In genomic region chr4:134287575-134288025, GRCm38 (mm10) we compare ENCODE assay signal across 8 mouse cellular contexts. TPM values are rescaled to one million over a fixed set of nuclear protein-coding genes. Genes with fewer than 3 reads are reported as not detected.
DNase-seq lines count a peak whose midpoint lies in the region; ATAC-seq and TF ChIP-seq lines count a peak whose summit lies in the region.

Gene Pdik1l (minus strand): TSS chr4:134287895.

- peak within 1 kb of the TSS; percentile 82 for H3K4me2 ChIP-seq in CH12.LX (ENCODE audit: insufficient read depth, low read depth, poor library complexity, severe bottlenecking)
- peak within 1 kb of the TSS; percentile 83 for H3K4me2 ChIP-seq in heart, embryonic 15.5 days
- H3K4me2 ChIP-seq in liver, embryonic 15.5 days, result peak within 1 kb of the TSS; percentile 92
- H3K4me2 ChIP-seq in neural tube, embryonic 12.5 days (replicated peaks), result peak within 1 kb of the TSS; percentile 96

- TF ChIP-seq EP300 in CH12.LX (IDR thresholded peaks at IDR 0.05; ENCODE audit: low read length), result no peak

- no peaks in the 10 kb centered on the region for H3K9me3 ChIP-seq in CH12.LX (replicated peaks; ENCODE audit: low read length)
- H3K9me3 ChIP-seq in heart, embryonic 15.5 days (replicated peaks), result no peaks in the 10 kb centered on the region
- H3K9me3 ChIP-seq in liver, embryonic 15.5 days (replicated peaks), result no peaks in the 10 kb centered on the region
- H3K9me3 ChIP-seq in neural tube, embryonic 12.5 days, result no peaks in the 10 kb centered on the region

- H3K9ac ChIP-seq in CH12.LX (ENCODE audit: insufficient read depth, low read depth), result peak within 1 kb of the TSS; percentile 86
- peak within 1 kb of the TSS; percentile 98 for H3K9ac ChIP-seq in heart, embryonic 15.5 days
- H3K9ac ChIP-seq in liver, embryonic 15.5 days, result peak within 1 kb of the TSS; percentile 97
- peak within 1 kb of the TSS; percentile 97 for H3K9ac ChIP-seq in neural tube, embryonic 12.5 days

- peak within 1 kb of the TSS; percentile 79 to 99 (median 96) for H3K4me3 ChIP-seq in CH12.LX (replicated peaks in 1 of 3; ENCODE audit: low read depth in 2 of 3, low read length in 2 of 3, poor library complexity in 1 of 3)
- peak within 1 kb of the TSS; percentile 94 for H3K4me3 ChIP-seq in brown adipose tissue, adult 24 weeks (ENCODE audit: insufficient read depth, low read depth, low read length)
- H3K4me3 ChIP-seq in heart, embryonic 15.5 days, result peak within 1 kb of the TSS; percentile 97
- H3K4me3 ChIP-seq in liver, embryonic 15.5 days (replicated peaks), result peak within 1 kb of the TSS; percentile 97
- H3K4me3 ChIP-seq in neural tube, embryonic 12.5 days, result peak within 1 kb of the TSS; percentile 98

- peak within 1 kb of the TSS; percentile 89 for H3K27ac ChIP-seq in CH12.LX (ENCODE audit: insufficient read depth, low read depth)
- peak within 1 kb of the TSS; percentile 86 for H3K27ac ChIP-seq in brown adipose tissue, adult 24 weeks (replicated peaks; ENCODE audit: low read depth, low read length)
- peak within 1 kb of the TSS; percentile 100 for H3K27ac ChIP-seq in heart, embryonic 15.5 days
- peak within 1 kb of the TSS; percentile 99 for H3K27ac ChIP-seq in liver, embryonic 15.5 days (replicated peaks)
- peak within 1 kb of the TSS; percentile 100 for H3K27ac ChIP-seq in neural tube, embryonic 12.5 days

- H3K4me1 ChIP-seq in CH12.LX (ENCODE audit: control insufficient read depth in 1 of 2, insufficient read depth in 2 of 2), result peaks cover 0 to 25% of the 10 kb centered on the region in 2 experiments; a peak in 2 of 4 replicates
- peaks cover 2% of the 10 kb centered on the region; the same call in 1 of the 2 replicates for H3K4me1 ChIP-seq in brown adipose tissue, adult 24 weeks (ENCODE audit: control insufficient read depth, insufficient read depth, insufficient read length, low read length)
- H3K4me1 ChIP-seq in heart, embryonic 15.5 days (replicated peaks), result peaks cover 43% of the 10 kb centered on the region
- peaks cover 47% of the 10 kb centered on the region for H3K4me1 ChIP-seq in liver, embryonic 15.5 days (replicated peaks)
- H3K4me1 ChIP-seq in neural tube, embryonic 12.5 days, result peaks cover 20% of the 10 kb centered on the region

- peaks cover 4 to 22% of the 10 kb centered on the region in 2 experiments for H3K36me3 ChIP-seq in CH12.LX (replicated peaks in 1 of 2; ENCODE audit: control insufficient read depth in 1 of 2, insufficient read depth in 1 of 2, low read length in 1 of 2)
- H3K36me3 ChIP-seq in heart, embryonic 15.5 days, result peaks cover 18% of the 10 kb centered on the region; the same call in 1 of the 2 replicates
- peaks cover 19% of the 10 kb centered on the region for H3K36me3 ChIP-seq in liver, embryonic 15.5 days (replicated peaks)
- H3K36me3 ChIP-seq in neural tube, embryonic 12.5 days, result peaks cover 15% of the 10 kb centered on the region

- ATAC-seq in erythroid progenitor cell, adult 5-6 weeks (replicated peaks; ENCODE audit: low FRiP score, poor library complexity, severe bottlenecking), result peak; percentile 75
- peak; percentile 69 for ATAC-seq in heart, embryonic 15.5 days (replicated peaks; ENCODE audit: insufficient number of reproducible peaks, insufficient read depth, low FRiP score, low read depth)
- peak; percentile 68 for ATAC-seq in liver, embryonic 15.5 days (ENCODE audit: insufficient read depth)
- ATAC-seq in neural tube, embryonic 12.5 days (ENCODE audit: low FRiP score, low read depth), result peak; percentile 79

- TF ChIP-seq CTCF in CH12.LX (conservative IDR thresholded peaks at IDR 0.05 in 1 of 2, IDR thresholded peaks at IDR 0.05 in 1 of 2; ENCODE audit: low read depth in 2 of 2, low read length in 2 of 2), result no peak

- no peaks in the 10 kb centered on the region for H3K27me3 ChIP-seq in CH12.LX (replicated peaks)
- H3K27me3 ChIP-seq in heart, embryonic 15.5 days, result 0 out of 2 replicates have a peak, but pooled peaks cover under 1% of the 10 kb centered on the region
- H3K27me3 ChIP-seq in liver, embryonic 15.5 days, result peaks cover 1% of the 10 kb centered on the region
- H3K27me3 ChIP-seq in neural tube, embryonic 12.5 days (replicated peaks), result no peaks in the 10 kb centered on the region

- H3K79me2 ChIP-seq in CH12.LX (replicated peaks; ENCODE audit: control insufficient read depth, extremely low read depth, insufficient read depth, poor library complexity, severe bottlenecking), result peaks cover 18% of the 10 kb centered on the region

- dilution Hi-C loops in CH12.LX (cut with MboI; ENCODE audit: extremely low pct_ligation_motif_present, extremely low pct_unique_long_range_greater_than_20kb, low sequenced_read_pairs), result no loop called here

- no peak for TF ChIP-seq RAD21 in CH12.LX (IDR thresholded peaks at IDR 0.05; ENCODE audit: low read depth, low read length)

- DNase-seq in CH12.LX (ENCODE audit: extremely low read depth), result peak; percentile 75
- peak; percentile 78 to 91 for DNase-seq in kidney, postnatal 25 days
- peak; percentile 81 for DNase-seq in testis, postnatal 10 days (ENCODE audit: low spot score)

- TF ChIP-seq POLR2A in CH12.LX (IDR thresholded peaks at IDR 0.05; ENCODE audit: low read depth, low read length), result no peak

- in situ Hi-C loops in CH12.LX (cut with MboI; ENCODE audit: low pct_ligation_motif_present, low pct_unique_long_range_greater_than_20kb, low sequenced_read_pairs), result loop anchor here (5.0 kb wide), 1 partner anchor 40 kb away; the partner anchor contains the start of genes Gm30191 and Zfp593

- WGBS in heart, embryonic 15.5 days, result under 1% methylated on average over 43 of the region's 43 CpGs
- under 1% methylated on average over 43 of the region's 43 CpGs for WGBS in liver, embryonic 15.5 days (ENCODE audit: insufficient replicate concordance)
- WGBS in neural tube, embryonic 12.5 days, result under 1% methylated on average over 43 of the region's 43 CpGs

TF ChIP-seq in CH12.LX, 34 proteins besides CTCF, POLR2A, EP300 and RAD21:
- TF ChIP-seq MXI1 (IDR thresholded peaks at IDR 0.05; ENCODE audit: low read depth, low read length) (peak; percentile 9; the same call in 1 of the 2 replicates), MYC (IDR thresholded peaks at IDR 0.05; ENCODE audit: low read depth, low read length) (0 out of 2 replicates have a peak, but pooled peaks have one; percentile 3), CHD1 (IDR thresholded peaks at IDR 0.05; ENCODE audit: low read depth, low read length) (peak; percentile 77), MAX (IDR thresholded peaks at IDR 0.05; ENCODE audit: low read length) (peak; percentile 13; the same call in 1 of the 2 replicates), UBTF (IDR thresholded peaks at IDR 0.05; ENCODE audit: low read depth, low read length) (peak; percentile 33; the same call in 1 of the 2 replicates), ZNF384 (IDR thresholded peaks at IDR 0.05; ENCODE audit: low read depth, low read length) (no peak), IRF4 (IDR thresholded peaks at IDR 0.05; ENCODE audit: low read depth, low read length) (no peak; the same call in 1 of the 2 replicates), SIN3A (IDR thresholded peaks at IDR 0.05; ENCODE audit: low read length) (peak; percentile 72), ELF1 (IDR thresholded peaks at IDR 0.05; ENCODE audit: low read depth, low read length) (peak; percentile 60), KAT2A (IDR thresholded peaks at IDR 0.05; ENCODE audit: insufficient replicate concordance, low read length) (0 out of 2 replicates have a peak, but pooled peaks have one; percentile 44), JUND (conservative IDR thresholded peaks at IDR 0.05; ENCODE audit: low read depth, low read length) (no peak), TCF12 (IDR thresholded peaks at IDR 0.05; ENCODE audit: low read depth, low read length) (no peak)

RNA-seq across cellular contexts. Expression of gene Pdik1l, which starts in this region (rescaled TPM):
- total RNA-seq in CH12.LX (2012; rRNA removed), result 14.6 and 16.1 TPM in 2 replicates
- 13.7 and 14.8 TPM in 2 replicates for total RNA-seq in CH12.LX (2014; rRNA removed)
- 12.1 and 15.6 TPM in 2 replicates for polyA plus RNA-seq in CH12.LX (2012; ENCODE audit: insufficient read length, low read depth)
- polyA plus RNA-seq in brown adipose tissue, adult 24 weeks (2012; ENCODE audit: insufficient read depth, insufficient read length, missing spikeins), result 5.0 and 7.8 TPM in 2 replicates
- total RNA-seq in erythroid progenitor cell, adult 5-6 weeks (2015; ENCODE audit: low replicate concordance), result 39.4 and 45.4 TPM in 2 replicates
- total RNA-seq in erythroid progenitor cell, adult 5-6 weeks (2017; ENCODE audit: low replicate concordance), result 52.6 and 53.7 TPM in 2 replicates
- 11.3 and 14.3 TPM in 2 replicates for polyA plus RNA-seq in heart, embryonic 15.5 days (2015; fragmentation: Nextera tagmentation; extraction: Ambion mirVana)
- polyA plus RNA-seq in liver, embryonic 15.5 days (2015; fragmentation: Nextera tagmentation; extraction: Ambion mirVana), result 9.8 and 11.9 TPM in 2 replicates
- 28.1 and 31.9 TPM in 2 replicates for polyA plus RNA-seq in neural tube, embryonic 12.5 days (2016; fragmentation: Nextera tagmentation; extraction: Ambion mirVana)

Comparison
In these comparisons a context has a peak if more than half of its experiments do, and no peak if none do; other contexts are left out.
1. Peak in every context shown above with its lines: DNase-seq, ATAC-seq, H3K4me3 ChIP-seq and H3K27ac ChIP-seq.